Mouse (Mus musculus) embryonic facial prominence, embryonic 13.5 days (tissue): Measurements from ENCODE around the gene Erlec1. TPM values are rescaled to one million over a fixed set of nuclear protein-coding genes. Genes with fewer than 3 reads are reported as not detected.

Experiments
- polyA plus RNA-seq: library from polyadenylated mRNA; unstranded; fragments of >200 nt; fragmentation: Nextera tagmentation; extraction: Ambion mirVana; gene quantifications from 2 replicates; pipeline ENCODE4 v1.2.1, GENCODE M21; 2015

The Erlec1 gene
- polyA plus RNA-seq, 1 experiment from 2014 or later, result 13.4 TPM

Other genes with a start within 250 kb of the Erlec1 start
- 25.0 and 28.7 TPM in 2 replicates for gene Psme4, start 182.6 kb downstream of the Erlec1 start, polyA plus RNA-seq
- 0.54 and 0.94 TPM in 2 replicates for gene Gpr75, start 69.0 kb downstream of the Erlec1 start, polyA plus RNA-seq
- 35.1 and 38.5 TPM in 2 replicates for gene Asb3, start 68.9 kb downstream of the Erlec1 start, polyA plus RNA-seq
- 17.9 and 19.6 TPM in 2 replicates for gene Chac2, start 32.0 kb upstream of the Erlec1 start, polyA plus RNA-seq
- gene Gm17332, start 228.1 kb upstream of the Erlec1 start, polyA plus RNA-seq, result not detected in 2 replicates